Mouse (Mus musculus) midbrain, embryonic 10.5 days (tissue): ENCODE measurements around the gene D1Ertd622e. TPM values are rescaled to one million over a fixed set of nuclear protein-coding genes. Genes with fewer than 3 reads are reported as not detected.

ENCODE experiments used
- DNase-seq: peaks from one replicate; pipeline ENCODE4 v3.0.0-alpha.2; 2017; ENCODE audit warnings: low spot score
- H3K27ac ChIP-seq: fragments of 300-500 bp; sonication (generic); replicated peaks from 2 replicates; pipeline ENCODE4 v1.5.1; 2016; ENCODE audit warnings: mild to moderate bottlenecking
- H3K27me3 ChIP-seq: fragments of 300-500 bp; sonication (generic); 2 replicates; pipeline ENCODE4 v1.6.1; 2016; ENCODE audit warnings: low read depth, mild to moderate bottlenecking; ENCODE audit not compliant: poor library complexity, severe bottlenecking
- H3K36me3 ChIP-seq: fragments of 300-500 bp; sonication (generic); 2 replicates; pipeline ENCODE4 v1.6.1; 2016; ENCODE audit warnings: mild to moderate bottlenecking, moderate library complexity
- H3K4me1 ChIP-seq: fragments of 300-500 bp; sonication (generic); 2 replicates; pipeline ENCODE4 v1.6.1; 2016
- H3K4me3 ChIP-seq: fragments of 300-500 bp; sonication (generic); 2 replicates; pipeline ENCODE4 v1.5.1; 2016; ENCODE audit warnings: mild to moderate bottlenecking, moderate library complexity
- H3K9me3 ChIP-seq: fragments of 300-500 bp; sonication (generic); replicated peaks from 2 replicates; pipeline ENCODE4 v1.6.1; 2016; ENCODE audit warnings: mild to moderate bottlenecking
- WGBS: fragments of 180-500 bp; shearing (Covaris S2); methylation state at CpG from one replicate; pipeline ENCODE4 v1.1.7; 2016; 5-methylcytosine and 5-hydroxymethylcytosine counted together
- polyA plus RNA-seq: library from polyadenylated mRNA; unstranded; fragments of >200 nt; fragmentation: Nextera tagmentation; extraction: Ambion mirVana; gene quantifications from 2 replicates; pipeline ENCODE4 v1.2.1, GENCODE M21; 2016

The D1Ertd622e gene
- polyA plus RNA-seq, result 39.0 and 39.8 TPM in 2 replicates

- no peaks in the 10 kb centered on the region for H3K9me3 ChIP-seq
- WGBS, result under 1% methylated on average over 104 of the region's 106 CpGs
- H3K27me3 ChIP-seq, result peaks cover 14% of the 10 kb centered on the region
- DNase-seq, result peak; percentile 80
- peak within 1 kb of the TSS; percentile 93 for H3K4me3 ChIP-seq
- no peaks in the 10 kb centered on the region for H3K36me3 ChIP-seq
- peak within 1 kb of the TSS; percentile 98 for H3K27ac ChIP-seq
- peaks cover 40% of the 10 kb centered on the region for H3K4me1 ChIP-seq
These were observed at the start of gene D1Ertd622e for GRCm38 (mm10) chr1:97661406-97662241. Gene D1Ertd622e (minus strand): TSS chr1:97662074.

GRCm38 (mm10) chr1:97710520-97710919 is 48.6 kb upstream of the D1Ertd622e start:
- peaks cover 65% of the 10 kb centered on the region for H3K36me3 ChIP-seq
- DNase-seq, result no peak
- H3K4me1 ChIP-seq, result no peaks in the 10 kb centered on the region
- no peaks in the 10 kb centered on the region for H3K27me3 ChIP-seq
- WGBS, result 93% methylated on average over 3 of the region's 3 CpGs
- no peaks in the 10 kb centered on the region for H3K9me3 ChIP-seq
- H3K27ac ChIP-seq, result no peak overlapping the region
- no peak overlapping the region for H3K4me3 ChIP-seq

- DNase-seq, result no peak
- Histone ChIP-seq H3K27ac (no peak overlapping the region), H3K9me3 (no peaks in the 10 kb centered on the region), H3K4me3 (no peak overlapping the region), H3K4me1 (no peaks in the 10 kb centered on the region), H3K36me3 (peaks cover 39% of the 10 kb centered on the region), H3K27me3 (no peaks in the 10 kb centered on the region)
These were observed 43.5 kb upstream of the D1Ertd622e start for GRCm38 (mm10) chr1:97705389-97705788.

GRCm38 (mm10) chr1:97704646-97705045 is 42.8 kb upstream of the D1Ertd622e start:
- H3K27ac ChIP-seq, result no peak overlapping the region
- no peak for DNase-seq
- no peak overlapping the region for H3K4me3 ChIP-seq
- 93% methylated on average over 1 of the region's 1 CpGs for WGBS
- no peaks in the 10 kb centered on the region for H3K9me3 ChIP-seq
- H3K4me1 ChIP-seq, result no peaks in the 10 kb centered on the region
- H3K27me3 ChIP-seq, result no peaks in the 10 kb centered on the region
- peaks cover 33% of the 10 kb centered on the region for H3K36me3 ChIP-seq

- H3K36me3 ChIP-seq, result 0 out of 2 replicates have a peak, but pooled peaks cover 2% of the 10 kb centered on the region
- H3K4me1 ChIP-seq, result peaks cover 14% of the 10 kb centered on the region
- H3K4me3 ChIP-seq, result no peak overlapping the region
- peak; percentile 15 for DNase-seq
- H3K27ac ChIP-seq, result peak overlapping the region; percentile 39; the same call in 1 of the 2 replicates
- 19% methylated on average over 11 of the region's 11 CpGs for WGBS
- no peaks in the 10 kb centered on the region for H3K9me3 ChIP-seq
- no peaks in the 10 kb centered on the region for H3K27me3 ChIP-seq
These were observed 37.2 kb upstream of the D1Ertd622e start for GRCm38 (mm10) chr1:97698956-97699570.

GRCm38 (mm10) chr1:97697273-97697672 is 35.4 kb upstream of the D1Ertd622e start:
- no peak for DNase-seq
- Histone ChIP-seq H3K27ac (no peak overlapping the region), H3K27me3 (no peaks in the 10 kb centered on the region), H3K36me3 (no peaks in the 10 kb centered on the region), H3K4me1 (peaks cover 14% of the 10 kb centered on the region), H3K4me3 (no peak overlapping the region), H3K9me3 (no peaks in the 10 kb centered on the region)
- WGBS, result 97% methylated on average over 1 of the region's 1 CpGs

- Histone ChIP-seq H3K4me1 (peaks cover 9% of the 10 kb centered on the region), H3K4me3 (no peak overlapping the region), H3K27me3 (no peaks in the 10 kb centered on the region), H3K36me3 (no peaks in the 10 kb centered on the region), H3K27ac (no peak overlapping the region), H3K9me3 (no peaks in the 10 kb centered on the region)
- DNase-seq, result no peak
These were observed 32.0 kb upstream of the D1Ertd622e start for GRCm38 (mm10) chr1:97693825-97694224.

- 21% methylated on average over 3 of the region's 3 CpGs for WGBS
- DNase-seq, result peak; percentile 32
- no peaks in the 10 kb centered on the region for H3K9me3 ChIP-seq
These were observed 26.9 kb upstream of the D1Ertd622e start for GRCm38 (mm10) chr1:97688756-97689155.

GRCm38 (mm10) chr1:97676526-97677177 is 14.8 kb upstream of the D1Ertd622e start:
- H3K27me3 ChIP-seq, result no peaks in the 10 kb centered on the region
- no peak overlapping the region for H3K4me3 ChIP-seq
- H3K36me3 ChIP-seq, result no peaks in the 10 kb centered on the region
- no peak overlapping the region for H3K27ac ChIP-seq
- DNase-seq, result no peak
- no peaks in the 10 kb centered on the region for H3K4me1 ChIP-seq
- WGBS, result 87% methylated on average over 4 of the region's 4 CpGs
- no peaks in the 10 kb centered on the region for H3K9me3 ChIP-seq

More at GRCm38 (mm10) chr1:97688756-97689155, 26.9 kb upstream of the D1Ertd622e start:
- Histone ChIP-seq H3K27me3 (no peaks in the 10 kb centered on the region), H3K4me1 (no peaks in the 10 kb centered on the region), H3K36me3 (no peaks in the 10 kb centered on the region), H3K4me3 (no peak overlapping the region), H3K27ac (no peak overlapping the region)

GRCm38 (mm10) chr1:97676115-97676514 is 14.2 kb upstream of the D1Ertd622e start:
- H3K4me1 ChIP-seq, result no peaks in the 10 kb centered on the region
- WGBS, result 54% methylated on average over 2 of the region's 2 CpGs
- H3K9me3 ChIP-seq, result no peaks in the 10 kb centered on the region
- H3K36me3 ChIP-seq, result no peaks in the 10 kb centered on the region
- no peak overlapping the region for H3K27ac ChIP-seq
- H3K27me3 ChIP-seq, result no peaks in the 10 kb centered on the region
- no peak overlapping the region for H3K4me3 ChIP-seq
- DNase-seq, result no peak

GRCm38 (mm10) chr1:97672849-97673248 is 11.0 kb upstream of the D1Ertd622e start:
- Histone ChIP-seq H3K27ac (no peak overlapping the region), H3K27me3 (no peaks in the 10 kb centered on the region), H3K36me3 (no peaks in the 10 kb centered on the region), H3K4me1 (no peaks in the 10 kb centered on the region), H3K4me3 (no peak overlapping the region), H3K9me3 (no peaks in the 10 kb centered on the region)
- 79% methylated on average over 2 of the region's 2 CpGs for WGBS
- DNase-seq, result no peak

GRCm38 (mm10) chr1:97667288-97667687 is 5.4 kb upstream of the D1Ertd622e start:
- Histone ChIP-seq H3K9me3 (no peaks in the 10 kb centered on the region), H3K27me3 (peaks cover 14% of the 10 kb centered on the region), H3K27ac (no peak overlapping the region), H3K4me3 (no peak overlapping the region), H3K4me1 (peaks cover 3% of the 10 kb centered on the region; the same call in 1 of the 2 replicates), H3K36me3 (no peaks in the 10 kb centered on the region)
- WGBS, result 94% methylated on average over 1 of the region's 1 CpGs
- no peak for DNase-seq
